Mouse (Mus musculus) layer of hippocampus, postnatal 14 days (tissue): Measurements from ENCODE around the gene Tmed2. TPM values are rescaled to one million over a fixed set of nuclear protein-coding genes. Genes with fewer than 3 reads are reported as not detected.
A peak's percentile ranks its signal among the peaks of the same experiment; 100 is the strongest.
"Not testable (repeated sequence)": the region's sequence is repeated elsewhere in the genome, so short reads cannot be mapped to it uniquely, and the experiment has no call there.

ENCODE experiments used
- DNase-seq, 2 experiments: peaks; one replicate each; pipeline ENCODE4 v3.0.0; 2021 to 2022; ENCODE audit warnings: low spot score in 2 of 2, mixed read lengths in 1 of 2
- total RNA-seq, 2 experiments: library from RNA; stranded (reverse); gene quantifications; 2 replicates each; pipeline ENCODE4 v1.2.3; 2021

Tmed2 gene
- total RNA-seq, 2 experiments from 2014 or later: 98.4 to 100 TPM

DNA sequence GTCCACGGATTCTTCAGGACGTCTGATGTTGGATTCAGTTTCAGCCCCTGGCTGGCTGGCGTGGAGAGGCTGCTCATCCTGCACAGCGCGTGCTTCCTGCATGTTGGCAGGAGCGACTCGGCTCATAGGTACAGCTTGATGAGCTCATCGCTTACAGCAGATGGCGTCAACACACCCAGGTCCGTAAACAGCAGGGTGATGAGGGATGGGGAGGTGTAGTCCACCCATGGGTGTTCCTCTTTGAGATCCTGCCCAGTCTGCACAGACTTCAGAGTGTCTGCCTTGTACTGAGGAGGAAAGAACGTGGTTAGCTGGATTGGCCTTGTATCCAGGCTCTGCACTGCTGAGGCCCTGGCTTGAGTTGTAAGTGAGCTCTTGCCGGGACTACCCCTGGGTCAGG lies 30.6 kb downstream of the Tmed2 start:
- DNase-seq: peak; percentile 28 to 73

DNA sequence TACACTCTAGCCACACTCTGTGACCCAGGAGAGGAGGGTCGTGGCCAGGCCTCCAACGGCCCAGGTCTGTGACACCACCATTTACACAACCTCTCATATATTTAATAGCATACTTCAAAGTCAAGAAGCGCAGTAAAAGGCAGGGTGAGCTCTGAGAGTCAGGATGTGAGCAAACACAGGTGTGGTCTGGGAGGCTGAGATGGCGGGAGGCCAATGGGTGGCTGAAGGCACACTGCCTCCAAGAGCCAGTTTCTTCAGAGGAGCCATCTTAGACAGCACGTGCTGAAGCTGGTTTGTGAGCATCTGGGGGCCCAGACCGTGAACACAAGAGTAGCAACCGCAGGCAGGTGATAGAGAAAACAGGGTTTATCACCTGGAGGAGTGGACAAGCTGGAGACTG lies 35.0 kb downstream of the Tmed2 start:
- no peak for DNase-seq

DNA sequence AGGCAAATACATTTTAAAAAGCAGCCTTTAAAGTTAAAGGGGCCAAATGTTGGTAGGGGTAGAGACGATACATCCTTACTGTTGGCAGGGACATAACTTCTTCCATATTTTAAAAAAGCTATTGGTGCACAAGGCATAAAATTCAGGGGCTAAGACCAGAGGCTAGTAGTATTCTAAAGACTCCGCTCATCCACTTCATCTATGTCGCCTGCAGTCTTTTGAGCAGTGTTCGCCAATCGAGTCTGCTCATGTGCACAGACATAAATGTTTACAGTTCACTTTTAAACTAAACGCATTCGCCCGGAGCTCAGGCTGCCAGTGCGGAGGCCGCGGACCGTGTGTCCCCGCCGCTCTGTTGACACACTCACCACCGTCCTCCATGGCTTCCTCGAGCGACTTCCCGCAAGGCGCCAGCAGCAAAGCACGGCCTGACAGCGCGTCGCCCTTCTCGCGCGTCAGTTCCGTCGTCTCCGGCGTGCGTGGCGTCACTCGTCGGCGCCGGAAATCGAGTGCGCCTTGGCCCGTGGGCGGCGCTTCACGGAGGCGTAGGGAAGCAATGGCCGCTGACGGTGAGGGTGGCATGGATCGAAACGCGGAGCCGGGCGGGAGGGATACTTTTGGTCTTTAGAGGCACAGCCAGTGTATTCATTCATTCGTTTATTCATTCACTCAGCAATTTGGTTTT lies 38.3 kb downstream of the Tmed2 start, which contains the start of the genes Eif2b1 and Gtf2h3:
Gene Eif2b1, minus strand, starts transcription at position 499 of the 685 bp plus-strand sequence.
Gene Gtf2h3, plus strand, starts transcription at position 508 of the 685 bp plus-strand sequence.
- peak; percentile 91 to 95 for DNase-seq

DNA sequence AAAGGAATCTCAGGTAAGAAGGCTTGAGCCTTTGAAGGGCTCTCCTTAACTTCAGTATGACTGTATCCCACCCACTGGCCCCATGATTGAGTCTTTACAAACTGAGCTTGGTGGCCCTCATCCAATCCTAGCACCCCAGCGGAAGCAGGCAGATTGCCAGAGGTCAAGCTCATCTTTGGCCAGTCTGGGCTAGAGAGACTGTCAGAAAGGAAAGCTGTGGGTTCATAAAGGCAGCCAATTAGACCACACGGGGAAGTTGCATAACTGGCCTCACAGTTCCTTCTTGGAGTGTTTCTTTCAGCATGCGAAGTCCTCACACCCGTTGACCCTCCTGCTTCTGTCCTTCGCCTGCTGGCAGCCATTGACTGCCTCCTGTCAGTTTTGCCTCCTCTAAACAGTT lies 42.0 kb downstream of the Tmed2 start:
- DNase-seq: no peak

DNA sequence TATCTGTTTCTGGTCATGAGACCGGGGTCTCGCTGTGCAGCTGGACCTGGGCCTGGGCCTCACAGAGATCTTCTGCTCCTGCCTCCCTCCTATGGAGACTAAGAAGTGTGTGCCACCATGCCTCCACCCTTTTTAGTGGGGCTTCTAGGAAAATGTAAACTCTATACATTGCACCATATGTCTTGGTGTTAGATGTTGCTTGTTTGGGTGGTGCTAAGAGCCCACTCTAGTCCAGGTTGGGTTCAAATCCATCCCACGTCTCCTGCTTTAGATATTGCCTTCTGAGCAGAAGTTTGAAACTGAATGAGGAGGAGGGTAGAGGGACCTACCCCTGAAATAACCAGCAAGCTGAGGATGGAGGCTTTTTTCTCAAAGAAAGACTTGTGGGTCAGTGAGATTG lies 52.3 kb downstream of the Tmed2 start:
- no peak for DNase-seq

DNA sequence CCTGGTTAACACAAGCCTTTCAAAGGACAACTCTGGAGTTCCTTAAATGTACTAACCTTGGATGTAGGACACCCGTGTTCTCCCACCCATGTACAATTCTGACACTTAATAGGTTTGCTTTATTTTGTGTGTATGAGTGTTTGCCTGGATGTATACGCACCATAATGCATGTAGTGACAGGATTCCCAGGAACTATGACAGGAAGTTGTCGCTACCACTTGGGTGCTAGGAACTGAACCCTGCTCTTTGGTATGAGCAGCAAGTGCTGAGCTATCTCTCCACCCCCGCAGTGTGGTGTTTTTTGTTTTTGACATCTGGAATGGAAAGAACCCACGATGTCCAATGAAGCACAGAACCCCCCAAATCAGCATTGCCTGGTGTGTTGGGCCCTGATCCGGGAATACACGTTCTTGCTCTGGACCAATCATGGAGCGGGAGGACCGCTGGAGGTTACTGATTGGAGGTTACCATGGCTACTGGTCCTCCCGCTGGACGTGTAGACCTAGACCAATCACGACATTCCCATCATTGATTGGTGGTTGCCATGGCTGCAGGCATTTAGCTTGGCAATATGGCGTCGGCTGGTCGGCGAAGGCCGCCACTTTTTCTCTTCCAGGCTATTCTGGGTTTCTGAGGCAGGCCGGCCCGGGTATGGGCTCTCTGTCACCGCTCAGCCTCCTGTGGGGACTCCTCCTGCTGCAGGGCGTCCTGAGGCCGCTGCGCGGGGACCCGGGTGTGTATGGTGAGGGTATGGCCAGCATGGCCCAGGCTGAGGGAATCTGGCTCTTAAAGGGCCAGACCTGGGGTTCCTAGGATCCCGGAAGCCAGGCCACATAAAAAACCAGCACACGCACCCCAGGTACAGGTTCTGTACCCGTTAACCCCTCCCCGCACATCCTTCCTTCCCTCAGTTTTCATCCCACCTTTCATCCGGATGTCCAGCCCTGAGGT lies 58.0 kb downstream of the Tmed2 start:
- DNase-seq: peak; percentile 87 to 97

DNA sequence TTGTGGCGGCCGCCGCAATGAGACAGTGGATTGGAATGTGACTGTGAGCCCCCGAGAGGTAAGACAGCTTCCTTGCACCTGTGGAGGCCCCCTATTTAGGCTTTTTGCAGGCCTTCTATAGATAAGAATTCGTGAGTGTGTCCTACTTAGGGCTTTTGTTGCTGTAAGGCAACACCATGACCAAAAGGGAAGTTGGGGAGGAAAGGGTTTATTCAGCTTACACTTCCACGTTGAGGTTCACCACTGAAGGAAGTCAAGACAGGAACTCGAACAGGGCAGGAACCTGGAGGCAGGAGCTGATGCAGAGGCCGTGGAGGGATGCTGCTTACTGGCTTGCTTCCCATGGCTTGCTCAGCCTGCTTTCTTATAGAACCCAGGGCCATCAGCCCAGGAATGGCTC lies 59.2 kb downstream of the Tmed2 start:
- DNase-seq: not testable (repeated sequence)

Other genes with a start within 250 kb of the Tmed2 start
- 10 to 100 TPM; 15.0 to 17.8 TPM for gene Mphosph9, start 212.7 kb upstream of the Tmed2 start, total RNA-seq
- 10 to 100 TPM; 13.8 to 15.8 TPM for gene 2810006K23Rik, start 212.6 kb upstream of the Tmed2 start, total RNA-seq
- gene Cdk2ap1, start 177.6 kb upstream of the Tmed2 start, total RNA-seq: 10 to 100 TPM; 95.4 to 99.6 TPM
- 100 to 1,000 TPM; 133 to 135 TPM for gene Sbno1, start 114.7 kb upstream of the Tmed2 start, total RNA-seq
- gene Kmt5a, start 100.8 kb upstream of the Tmed2 start, total RNA-seq: 10 to 100 TPM; 48.1 to 60.6 TPM
- 10 to 100 TPM; 23.1 to 24.1 TPM for gene Rilpl2, start 62.3 kb upstream of the Tmed2 start, total RNA-seq
- gene Snrnp35, start 57.6 kb upstream of the Tmed2 start, total RNA-seq: 10 to 100 TPM; 19.7 to 22.3 TPM
- 10 to 100 TPM; 41.6 TPM for gene Rilpl1, start 9.3 kb upstream of the Tmed2 start, total RNA-seq
- 10 to 100 TPM; 22.8 to 25.5 TPM for gene Ddx55, start 12.2 kb downstream of the Tmed2 start, total RNA-seq
- gene Eif2b1, start 38.4 kb downstream of the Tmed2 start, total RNA-seq: 10 to 100 TPM; 43.0 to 43.4 TPM
- 10 to 100 TPM; 28.5 to 33.2 TPM for gene Gtf2h3, start 38.4 kb downstream of the Tmed2 start, total RNA-seq
- 10 to 100 TPM; 59.3 to 59.9 TPM for gene Atp6v0a2, start 87.9 kb downstream of the Tmed2 start, total RNA-seq
- under 1 TPM; 0.60 to 0.97 TPM for gene Dnah10, start 184.4 kb downstream of the Tmed2 start, total RNA-seq